Mouse (Mus musculus) cerebellum, adult 2 months (tissue): ENCODE results near the gene Fam78a.

ENCODE experiments used
- CTCF ChIP-seq: fragments of 200-500 bp; IDR thresholded peaks from 2 replicates; pipeline ENCODE4 v1.5.1; 2011; ENCODE audit warnings: low read depth, mild to moderate bottlenecking, control low read depth, low read length, moderate library complexity, borderline replicate concordance; ENCODE audit not compliant: insufficient read depth
- POLR2A ChIP-seq: fragments of 200-500 bp; IDR thresholded peaks from 2 replicates; pipeline ENCODE4 v1.6.1; 2011; ENCODE audit warnings: low read length, control low read depth, borderline replicate concordance; ENCODE audit not compliant: insufficient read depth

GRCm38 (mm10) chr2:32056524-32056923, 28.1 kb downstream of the Fam78a start:
- TF ChIP-seq POLR2A (no peak), CTCF (no peak)
